Mouse (Mus musculus) kidney, adult 18-20 months (tissue): ENCODE data around the gene Syncrip.
"Not testable (repeated sequence)": the region's sequence is repeated elsewhere in the genome, so short reads cannot be mapped to it uniquely, and the experiment has no call there.

Experiments used
- DNase-seq: peaks from one replicate; pipeline ENCODE4 v3.0.0; 2021

Gene Syncrip

DNA sequence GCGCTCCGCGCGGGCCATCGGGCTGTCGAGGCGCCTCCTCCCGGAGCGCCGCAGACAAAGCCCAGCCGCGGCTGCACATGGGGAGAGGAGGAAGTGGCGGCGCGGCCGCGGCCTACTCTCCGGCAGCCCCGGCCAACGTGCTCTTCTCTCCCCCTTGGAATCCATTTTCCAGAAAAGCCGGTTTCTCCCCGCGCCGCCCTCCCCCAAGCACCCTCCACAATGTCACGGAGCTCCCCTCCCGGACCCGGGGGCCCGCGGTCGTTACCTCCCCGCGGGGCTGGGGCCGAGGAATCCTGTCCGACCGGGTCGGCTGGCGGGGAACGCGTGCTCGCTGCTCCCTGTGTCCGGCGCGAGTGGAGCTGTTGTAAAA, 598 bp downstream of the Syncrip start:
- DNase-seq = peak; percentile 73

DNA sequence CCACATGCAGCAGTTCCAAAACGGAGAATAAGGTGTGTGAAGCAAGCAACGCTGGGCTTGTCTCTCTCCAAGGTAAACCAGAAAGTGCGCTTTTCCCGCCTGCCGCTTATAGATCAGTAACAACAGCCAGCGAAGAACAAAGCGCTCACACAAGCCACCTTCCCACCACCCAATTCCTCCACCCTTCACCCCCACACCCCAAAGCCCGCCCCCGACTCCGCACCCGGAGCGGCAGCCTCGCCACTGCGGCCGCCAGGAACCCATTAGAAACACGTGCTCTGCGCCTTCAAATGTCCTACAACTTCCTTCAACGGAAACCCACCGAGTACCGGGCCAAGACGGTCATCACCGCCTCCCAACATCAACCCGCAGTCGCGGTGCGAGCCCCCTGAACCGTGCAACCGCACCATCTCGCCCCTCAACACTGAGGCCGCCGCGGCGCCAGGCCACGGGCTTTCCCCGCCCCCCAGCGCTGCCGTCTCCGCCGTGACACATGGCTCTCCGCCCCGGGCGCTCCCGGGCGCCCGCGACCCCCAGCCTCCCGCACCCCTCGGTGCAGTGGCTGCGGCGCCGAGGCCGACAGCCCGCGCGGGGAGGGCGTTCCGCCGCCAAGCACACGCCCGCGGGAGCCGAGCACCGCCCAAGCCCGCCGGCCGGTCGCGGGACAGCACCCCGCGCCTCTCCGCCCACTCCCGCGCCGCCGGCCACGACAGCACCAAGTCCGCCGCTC, 1.1 kb downstream of the Syncrip start:
- DNase-seq = peak; percentile 51

DNA sequence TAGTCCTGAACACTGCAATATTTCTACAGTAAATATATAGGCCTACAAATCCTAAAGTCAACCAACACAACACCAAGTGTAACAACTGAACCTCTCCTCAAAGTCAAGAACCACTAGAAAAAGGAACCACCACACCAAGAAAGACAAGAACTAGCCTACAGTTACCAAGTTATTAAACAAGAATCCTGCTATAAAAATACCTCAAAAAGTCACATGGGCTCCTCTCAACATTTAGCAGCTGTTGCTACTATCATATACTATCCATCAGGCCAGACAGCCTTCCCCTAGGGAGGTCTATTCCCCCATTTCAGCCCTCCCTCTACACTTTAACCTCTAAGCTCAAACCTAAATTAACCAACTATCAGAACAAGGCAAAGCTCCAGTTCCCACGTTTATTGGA, 2.3 kb downstream of the Syncrip start:
- no peak for DNase-seq

- DNase-seq = no peak
These were observed 6.2 kb downstream of the Syncrip start for GRCm38 (mm10) chr9:88476138-88476537.

- DNase-seq = not testable (repeated sequence)
These were observed 21.4 kb downstream of the Syncrip start for GRCm38 (mm10) chr9:88461017-88461416.

- no peak for DNase-seq
These were observed 42.4 kb downstream of the Syncrip start for GRCm38 (mm10) chr9:88439991-88440390.

- no peak for DNase-seq
These were observed 43.2 kb downstream of the Syncrip start for GRCm38 (mm10) chr9:88439238-88439600.

GRCm38 (mm10) chr9:88438555-88439237, 43.7 kb downstream of the Syncrip start, which contains the start of gene Snx14:
TSS of gene Snx14 (minus strand) at chr9:88438958.
- peak; percentile 97 for DNase-seq

- DNase-seq = no peak
These were observed 44.2 kb downstream of the Syncrip start for GRCm38 (mm10) chr9:88438237-88438554.

DNA sequence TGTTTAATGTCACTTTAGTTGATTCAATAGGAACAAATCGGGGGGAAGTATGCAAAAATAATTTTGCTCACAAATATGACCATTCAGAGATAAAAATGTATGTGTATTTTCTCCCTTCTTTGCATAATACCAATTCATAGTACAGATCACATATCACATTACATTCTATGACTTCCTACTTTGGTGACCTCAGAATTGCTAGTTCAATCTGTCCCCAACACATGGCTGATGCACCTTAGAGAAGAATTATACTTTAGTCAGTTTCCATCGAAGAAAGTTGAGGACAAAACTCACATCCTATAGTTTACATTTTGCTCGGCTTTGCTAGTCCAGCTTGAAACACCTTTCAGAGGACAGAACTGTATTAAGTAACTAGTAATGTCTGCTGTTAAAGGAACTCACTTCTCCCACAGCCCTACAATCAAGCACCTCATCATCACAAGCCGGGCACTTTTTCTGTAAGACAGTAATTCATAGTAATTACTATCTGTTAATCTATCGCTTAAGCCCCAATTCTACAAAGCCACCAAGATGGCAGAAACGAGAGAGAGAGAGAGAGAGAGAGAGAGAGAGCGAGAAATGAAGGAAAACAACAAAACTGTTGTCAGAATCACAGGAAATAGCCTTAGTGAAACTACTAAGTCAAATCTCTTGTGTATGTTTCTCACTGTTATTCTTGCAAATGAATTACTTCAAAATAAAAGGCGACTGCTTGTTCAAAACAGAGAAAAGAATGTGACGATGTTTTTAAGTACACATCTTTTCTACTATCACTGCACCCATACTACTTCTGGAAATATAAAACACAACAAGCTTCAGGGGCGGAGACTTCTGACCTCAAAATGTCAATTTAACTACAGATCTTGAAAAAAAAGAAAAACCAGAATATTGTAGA, 44.8 kb downstream of the Syncrip start:
- DNase-seq = no peak

DNA sequence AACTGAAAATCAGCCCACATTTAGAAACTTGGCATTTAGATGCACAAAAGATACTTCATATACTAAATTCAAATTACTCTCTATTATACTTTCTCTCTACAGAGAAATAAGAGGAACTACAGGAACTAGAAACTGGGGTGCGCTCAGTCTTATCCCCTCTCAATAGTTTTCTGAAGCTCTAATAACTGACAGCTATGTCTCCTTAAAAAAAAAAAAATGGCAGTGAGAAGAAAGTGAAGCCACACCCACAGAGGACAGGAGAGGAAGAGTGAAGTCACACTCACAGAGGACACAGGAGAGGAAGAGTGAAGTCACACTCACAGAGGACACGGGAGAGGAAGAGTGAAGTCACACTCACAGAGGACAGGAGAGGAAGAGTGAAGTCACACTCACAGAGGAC, 58.0 kb downstream of the Syncrip start:
- DNase-seq = no peak

- no peak for DNase-seq
These were observed 59.9 kb downstream of the Syncrip start for GRCm38 (mm10) chr9:88422428-88422827.

DNA sequence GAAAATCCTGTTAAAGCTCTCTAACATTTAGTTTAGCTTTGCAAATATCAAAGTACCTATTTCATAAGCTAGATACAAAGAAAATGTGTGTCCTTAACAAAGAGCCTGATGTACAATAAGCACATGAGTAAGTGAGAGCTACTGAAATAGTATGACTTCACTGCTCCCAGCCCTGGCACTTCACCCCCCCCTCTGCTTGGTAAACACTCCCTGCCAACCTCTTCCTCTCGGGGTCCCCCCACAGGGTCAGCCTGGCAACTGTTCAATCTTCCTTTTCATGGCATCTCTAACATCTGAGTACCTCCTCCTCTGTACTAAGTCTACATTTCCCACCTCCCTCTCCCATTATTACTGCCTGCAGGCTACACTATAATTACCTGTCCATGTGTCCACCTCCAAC, 65.6 kb downstream of the Syncrip start:
- DNase-seq = no peak

DNA sequence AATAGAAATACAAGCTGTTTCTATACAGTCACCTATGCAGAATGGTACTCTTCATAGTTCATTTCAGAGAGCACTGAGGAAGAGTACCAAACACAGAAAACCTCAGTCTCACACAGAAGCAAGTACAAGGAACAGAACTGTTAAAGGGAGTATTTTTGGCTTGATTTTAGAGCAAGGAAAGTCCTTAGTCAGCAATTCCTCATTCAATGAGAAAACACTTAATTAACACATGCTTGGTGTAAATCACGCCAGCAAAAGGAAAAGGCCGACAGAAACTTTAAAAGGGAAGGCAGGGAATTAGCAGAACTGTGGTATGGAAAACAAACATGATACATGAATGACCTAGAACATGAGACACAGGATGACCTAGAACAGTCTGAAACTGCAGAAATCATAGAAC, 72.4 kb downstream of the Syncrip start:
- no peak for DNase-seq

DNA sequence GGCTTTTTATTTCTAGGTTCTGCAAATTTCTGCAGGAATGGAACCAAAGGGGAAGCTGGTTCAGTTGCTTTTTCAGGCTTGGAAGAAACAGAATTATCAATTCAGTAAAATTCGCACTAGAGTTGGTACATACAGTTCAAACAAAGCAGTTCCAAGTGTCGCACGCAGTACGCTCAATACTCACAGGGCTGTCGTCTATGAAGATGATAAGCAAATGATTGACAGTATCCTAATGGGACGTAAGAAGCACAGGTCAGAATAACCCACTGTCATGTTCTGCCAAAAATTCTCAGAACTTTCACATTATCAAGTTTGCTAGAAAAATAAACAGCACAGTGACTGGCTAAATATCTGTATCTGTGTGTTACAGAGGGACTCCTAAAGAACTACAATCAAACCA, 77.9 kb downstream of the Syncrip start:
- no peak for DNase-seq

DNA sequence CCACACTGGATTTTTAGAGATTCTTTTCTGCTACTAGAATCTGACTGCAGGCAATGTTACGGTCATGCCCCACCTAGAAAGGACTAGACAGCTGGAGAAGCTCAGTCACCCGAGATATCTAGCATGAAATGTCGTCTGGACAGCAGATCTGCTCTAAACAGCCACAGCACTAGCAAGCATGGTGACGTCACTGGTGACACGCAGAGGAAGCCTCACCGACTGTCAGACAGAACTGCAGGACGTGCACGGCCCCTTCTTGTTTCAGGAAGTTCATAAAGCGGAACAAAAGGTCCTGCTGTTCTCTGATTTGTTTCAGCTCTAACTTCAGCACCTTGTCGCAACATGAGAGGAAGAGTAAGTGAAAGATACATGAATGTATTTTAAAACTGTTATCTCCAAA, 78.3 kb downstream of the Syncrip start:
- DNase-seq = no peak

- DNase-seq = no peak
These were observed 83.9 kb downstream of the Syncrip start for GRCm38 (mm10) chr9:88398461-88398860.
